Mouse (Mus musculus) erythroblast, embryonic 14.5 days (primary cell): ENCODE results near the gene Ctnnd1. TPM values are rescaled to one million over a fixed set of nuclear protein-coding genes. Genes with fewer than 3 reads are reported as not detected.

Source experiments
- H3K27me3 ChIP-seq: 2 replicates; pipeline ENCODE4 v1.6.1; 2012; ENCODE audit warnings: inconsistent platforms; ENCODE audit not compliant: control insufficient read depth
- H3K36me3 ChIP-seq: 2 replicates; pipeline ENCODE4 v1.6.1; 2012; ENCODE audit warnings: mild to moderate bottlenecking, inconsistent platforms; ENCODE audit not compliant: control insufficient read depth
- H3K4me1 ChIP-seq: 2 replicates; pipeline ENCODE4 v1.6.1; 2012; ENCODE audit warnings: inconsistent platforms; ENCODE audit not compliant: control insufficient read depth
- H3K4me3 ChIP-seq: replicated peaks from 2 replicates; pipeline ENCODE3; 2012; ENCODE audit warnings: moderate library complexity, mild to moderate bottlenecking, inconsistent platforms
- H3K9me3 ChIP-seq: 2 replicates; pipeline ENCODE4 v1.6.1; 2012; ENCODE audit warnings: low read length, inconsistent platforms, mixed read lengths; ENCODE audit not compliant: control insufficient read depth
- GATA1 ChIP-seq: IDR thresholded peaks from 2 replicates; pipeline ENCODE4 v1.6.1; 2012; ENCODE audit warnings: low read length, inconsistent platforms, mixed read lengths
- TAL1 ChIP-seq: IDR thresholded peaks from 3 replicates; pipeline ENCODE4 v1.6.1; 2012; ENCODE audit warnings: low read length, inconsistent platforms, mixed read lengths
- polyA plus RNA-seq: library from polyadenylated mRNA; stranded (reverse); fragments of >175 nt; gene quantifications from 2 replicates; pipeline ENCODE4 v1.2.3, GENCODE M21; 2012

Ctnnd1 gene
- polyA plus RNA-seq, result 0.23 and 0.29 TPM in 2 replicates

GRCm38 (mm10) chr2:84650464-84651195 is at the start of gene Ctnnd1:
Gene Ctnnd1 (minus strand): TSS chr2:84650765.
- Histone ChIP-seq H3K27me3 (no peaks in the 10 kb centered on the region; the same call in 1 of the 2 replicates), H3K4me1 (peaks cover 39% of the 10 kb centered on the region), H3K4me3 (peak within 1 kb of the TSS; percentile 71), H3K36me3 (no peaks in the 10 kb centered on the region), H3K9me3 (no peaks in the 10 kb centered on the region)
- TF ChIP-seq TAL1 (no peak), GATA1 (no peak)

GRCm38 (mm10) chr2:84695007-84695695 is 44.6 kb upstream of the Ctnnd1 start:
- H3K4me1 ChIP-seq, result peaks cover under 1% of the 10 kb centered on the region
- H3K27me3 ChIP-seq, result no peaks in the 10 kb centered on the region
- no peak overlapping the region for H3K4me3 ChIP-seq
- TF ChIP-seq GATA1 (no peak), TAL1 (no peak)
- no peaks in the 10 kb centered on the region for H3K9me3 ChIP-seq
- H3K36me3 ChIP-seq, result peaks cover 97% of the 10 kb centered on the region

GRCm38 (mm10) chr2:84690050-84690449 is 39.5 kb upstream of the Ctnnd1 start:
- Histone ChIP-seq H3K9me3 (no peaks in the 10 kb centered on the region), H3K4me3 (no peak overlapping the region), H3K27me3 (no peaks in the 10 kb centered on the region), H3K4me1 (peaks cover 21% of the 10 kb centered on the region), H3K36me3 (peaks cover 98% of the 10 kb centered on the region)
- TF ChIP-seq TAL1 (no peak), GATA1 (no peak)

- Histone ChIP-seq H3K27me3 (no peaks in the 10 kb centered on the region), H3K36me3 (peaks cover 95% of the 10 kb centered on the region), H3K9me3 (no peaks in the 10 kb centered on the region), H3K4me3 (no peak overlapping the region), H3K4me1 (peaks cover 35% of the 10 kb centered on the region)
- TF ChIP-seq TAL1 (peak; percentile 31; the same call in 1 of the 3 replicates), GATA1 (no peak)
Observed at GRCm38 (mm10) chr2:84688080-84688844, 37.7 kb upstream of the Ctnnd1 start.

GRCm38 (mm10) chr2:84682605-84683183 is 32.1 kb upstream of the Ctnnd1 start:
- Histone ChIP-seq H3K4me3 (peak overlapping the region; percentile 63), H3K9me3 (no peaks in the 10 kb centered on the region), H3K36me3 (peaks cover 74% of the 10 kb centered on the region), H3K4me1 (peaks cover 59% of the 10 kb centered on the region), H3K27me3 (no peaks in the 10 kb centered on the region)
- TF ChIP-seq GATA1 (peak; percentile 88), TAL1 (peak; percentile 62; the same call in 2 of the 3 replicates)

- Histone ChIP-seq H3K9me3 (no peaks in the 10 kb centered on the region), H3K36me3 (peaks cover 63% of the 10 kb centered on the region), H3K4me1 (peaks cover 69% of the 10 kb centered on the region), H3K27me3 (no peaks in the 10 kb centered on the region), H3K4me3 (peak within 1 kb of the TSS; percentile 78)
- TF ChIP-seq GATA1, result no peak
- TF ChIP-seq TAL1, result no peak
Observed at GRCm38 (mm10) chr2:84679016-84679415, 28.5 kb upstream of the Ctnnd1 start, which contains the start of gene Tmx2. Gene Tmx2 (minus strand): TSS chr2:84679140.

GRCm38 (mm10) chr2:84677968-84678880 is 27.7 kb upstream of the Ctnnd1 start, which contains the start of the genes Gm28635 and Med19:
Gene Gm28635 (minus strand): TSS chr2:84678041.
Gene Med19 (plus strand): TSS chr2:84678402.
- TF ChIP-seq GATA1 (no peak), TAL1 (no peak)
- H3K27me3 ChIP-seq, result no peaks in the 10 kb centered on the region
- H3K9me3 ChIP-seq, result no peaks in the 10 kb centered on the region
- peak within 1 kb of the TSS; percentile 78 for H3K4me3 ChIP-seq
- peaks cover 66% of the 10 kb centered on the region for H3K36me3 ChIP-seq
- peaks cover 63% of the 10 kb centered on the region for H3K4me1 ChIP-seq
